Mouse (Mus musculus) neural tube, embryonic 14.5 days (tissue): ENCODE measurements around the gene March8. TPM values are rescaled to one million over a fixed set of nuclear protein-coding genes. Genes with fewer than 3 reads are reported as not detected.

Source experiments
- ATAC-seq: fragments of 200-750 bp; cut with Nextera tagmentation; 2 replicates; pipeline ENCODE4 v1.8.0; 2017; ENCODE audit warnings: low read depth, mild to moderate bottlenecking, moderate TSS enrichment, moderate library complexity
- H3K27ac ChIP-seq: fragments of 300-500 bp; sonication (generic); 2 replicates; pipeline ENCODE4 v1.5.1; 2014; ENCODE audit warnings: low read depth, mild to moderate bottlenecking, control low read depth, low read length, moderate library complexity, mixed read lengths
- H3K27me3 ChIP-seq: fragments of 300-500 bp; sonication (generic); 2 replicates; pipeline ENCODE4 v1.6.1; 2014; ENCODE audit warnings: low read length; ENCODE audit not compliant: control insufficient read depth, insufficient read depth
- H3K36me3 ChIP-seq: fragments of 300-500 bp; sonication (generic); 2 replicates; pipeline ENCODE4 v1.6.1; 2014; ENCODE audit warnings: low read length, mixed read lengths; ENCODE audit not compliant: control insufficient read depth, insufficient read depth
- H3K4me1 ChIP-seq: fragments of 300-500 bp; sonication (generic); 2 replicates; pipeline ENCODE4 v1.6.1; 2014; ENCODE audit warnings: low read length; ENCODE audit not compliant: control insufficient read depth, insufficient read depth
- H3K4me2 ChIP-seq: fragments of 300-500 bp; sonication (generic); 2 replicates; pipeline ENCODE4 v1.6.1; 2014; ENCODE audit warnings: mild to moderate bottlenecking, low read depth, low read length, control low read depth
- H3K4me3 ChIP-seq: fragments of 300-500 bp; sonication (generic); 2 replicates; pipeline ENCODE4 v1.5.1; 2014; ENCODE audit warnings: low read depth, low read length, control low read depth, mixed read lengths
- H3K9ac ChIP-seq: fragments of 300-500 bp; sonication (generic); replicated peaks from 2 replicates; pipeline ENCODE4 v1.6.1; 2014; ENCODE audit warnings: low read depth, mild to moderate bottlenecking, control low read depth, low read length, mixed read lengths
- H3K9me3 ChIP-seq: fragments of 300-500 bp; sonication (generic); 2 replicates; pipeline ENCODE4 v1.6.1; 2016; ENCODE audit warnings: low read length; ENCODE audit not compliant: control insufficient read depth
- WGBS: fragments of 180-500 bp; shearing (Covaris S2); extraction: QIAGEN DNeasy Blood & Tissue Kit; methylation state at CpG from one replicate; pipeline ENCODE4 v1.1.7; 2014; 5-methylcytosine and 5-hydroxymethylcytosine counted together
- polyA plus RNA-seq: library from polyadenylated mRNA; unstranded; fragments of >200 nt; fragmentation: Nextera tagmentation; extraction: Ambion mirVana; gene quantifications from 2 replicates; pipeline ENCODE4 v1.2.1, GENCODE M21; 2014

March8 gene
- polyA plus RNA-seq, 1 experiment from 2014 or later: 72.8 TPM

GRCm38 (mm10) chr6:116361463-116361862 lies 23.6 kb downstream of the March8 start:
- no peaks in the 10 kb centered on the region for H3K27me3 ChIP-seq
- H3K4me3 ChIP-seq: no peak overlapping the region
- WGBS: 85% methylated on average over 3 of the region's 3 CpGs
- H3K9ac ChIP-seq: no peak overlapping the region
- H3K9me3 ChIP-seq: no peaks in the 10 kb centered on the region
- H3K27ac ChIP-seq: no peak overlapping the region
- H3K4me1 ChIP-seq: no peaks in the 10 kb centered on the region
- no peaks in the 10 kb centered on the region for H3K36me3 ChIP-seq
- no peak for ATAC-seq
- H3K4me2 ChIP-seq: no peak overlapping the region

- no peak overlapping the region for H3K4me3 ChIP-seq
- ATAC-seq: no peak
- H3K9ac ChIP-seq: no peak overlapping the region
- no peaks in the 10 kb centered on the region for H3K9me3 ChIP-seq
- no peak overlapping the region for H3K4me2 ChIP-seq
- 90% methylated on average over 4 of the region's 4 CpGs for WGBS
- no peaks in the 10 kb centered on the region for H3K36me3 ChIP-seq
- H3K27ac ChIP-seq: no peak overlapping the region
- no peaks in the 10 kb centered on the region for H3K27me3 ChIP-seq
- H3K4me1 ChIP-seq: no peaks in the 10 kb centered on the region
Observed at GRCm38 (mm10) chr6:116361993-116362392, 24.2 kb downstream of the March8 start.

- 62% methylated on average over 11 of the region's 11 CpGs for WGBS
- Histone ChIP-seq H3K9me3 (no peaks in the 10 kb centered on the region), H3K36me3 (no peaks in the 10 kb centered on the region), H3K4me2 (no peak overlapping the region), H3K9ac (no peak overlapping the region), H3K4me3 (no peak overlapping the region), H3K4me1 (no peaks in the 10 kb centered on the region), H3K27ac (no peak overlapping the region), H3K27me3 (no peaks in the 10 kb centered on the region)
- ATAC-seq: no peak
Observed at GRCm38 (mm10) chr6:116367971-116368370, 30.1 kb downstream of the March8 start.

GRCm38 (mm10) chr6:116369811-116370210 lies 32.0 kb downstream of the March8 start:
- H3K27ac ChIP-seq: no peak overlapping the region
- H3K27me3 ChIP-seq: no peaks in the 10 kb centered on the region
- ATAC-seq: no peak
- no peak overlapping the region for H3K4me3 ChIP-seq
- WGBS: 90% methylated on average over 1 of the region's 1 CpGs
- no peaks in the 10 kb centered on the region for H3K9me3 ChIP-seq
- no peaks in the 10 kb centered on the region for H3K36me3 ChIP-seq
- no peaks in the 10 kb centered on the region for H3K4me1 ChIP-seq
- H3K9ac ChIP-seq: no peak overlapping the region
- no peak overlapping the region for H3K4me2 ChIP-seq

- Histone ChIP-seq H3K4me2 (no peak overlapping the region), H3K4me1 (no peaks in the 10 kb centered on the region), H3K4me3 (no peak overlapping the region), H3K27me3 (no peaks in the 10 kb centered on the region), H3K27ac (no peak overlapping the region), H3K36me3 (no peaks in the 10 kb centered on the region), H3K9ac (no peak overlapping the region), H3K9me3 (no peaks in the 10 kb centered on the region)
- ATAC-seq: no peak; the same call in 1 of the 2 replicates
- WGBS: 92% methylated on average over 6 of the region's 6 CpGs
Observed at GRCm38 (mm10) chr6:116370216-116370976, 32.6 kb downstream of the March8 start.

- Histone ChIP-seq H3K9me3 (no peaks in the 10 kb centered on the region), H3K4me2 (no peak overlapping the region), H3K9ac (no peak overlapping the region), H3K4me1 (no peaks in the 10 kb centered on the region), H3K36me3 (no peaks in the 10 kb centered on the region), H3K27ac (no peak overlapping the region), H3K27me3 (no peaks in the 10 kb centered on the region), H3K4me3 (no peak overlapping the region)
- 93% methylated on average over 3 of the region's 3 CpGs for WGBS
- no peak for ATAC-seq
Observed at GRCm38 (mm10) chr6:116371500-116371899, 33.7 kb downstream of the March8 start.

GRCm38 (mm10) chr6:116374136-116374535 lies 36.3 kb downstream of the March8 start:
- ATAC-seq: no peak
- Histone ChIP-seq H3K4me1 (no peaks in the 10 kb centered on the region), H3K4me3 (no peak overlapping the region), H3K36me3 (no peaks in the 10 kb centered on the region), H3K4me2 (no peak overlapping the region), H3K9me3 (no peaks in the 10 kb centered on the region), H3K27ac (no peak overlapping the region), H3K9ac (no peak overlapping the region), H3K27me3 (no peaks in the 10 kb centered on the region)
- WGBS: 95% methylated on average over 1 of the region's 1 CpGs

GRCm38 (mm10) chr6:116374618-116375017 lies 36.8 kb downstream of the March8 start:
- H3K9me3 ChIP-seq: no peaks in the 10 kb centered on the region
- no peak overlapping the region for H3K9ac ChIP-seq
- H3K4me2 ChIP-seq: no peak overlapping the region
- H3K4me1 ChIP-seq: no peaks in the 10 kb centered on the region
- no peak for ATAC-seq
- no peak overlapping the region for H3K4me3 ChIP-seq
- H3K27me3 ChIP-seq: no peaks in the 10 kb centered on the region
- no peaks in the 10 kb centered on the region for H3K36me3 ChIP-seq
- no peak overlapping the region for H3K27ac ChIP-seq

- H3K4me1 ChIP-seq: no peaks in the 10 kb centered on the region; the same call in 1 of the 2 replicates
- no peak overlapping the region for H3K4me2 ChIP-seq
- no peaks in the 10 kb centered on the region for H3K36me3 ChIP-seq
- H3K9me3 ChIP-seq: no peaks in the 10 kb centered on the region
- ATAC-seq: no peak
- H3K9ac ChIP-seq: no peak overlapping the region
- H3K27ac ChIP-seq: no peak overlapping the region
- H3K27me3 ChIP-seq: no peaks in the 10 kb centered on the region
- WGBS: 89% methylated on average over 7 of the region's 7 CpGs
- H3K4me3 ChIP-seq: no peak overlapping the region
Observed at GRCm38 (mm10) chr6:116378892-116379291, 41.1 kb downstream of the March8 start.
